Mouse (Mus musculus): ENCODE data around the gene Vpreb3. TPM values are rescaled to one million over a fixed set of nuclear protein-coding genes. Genes with fewer than 3 reads are reported as not detected.

The Vpreb3 gene
- 1.5 TPM in 1 of 2 replicates, not detected in the other for polyA plus RNA-seq (2015; fragmentation: Nextera tagmentation; extraction: Ambion mirVana)

DNA sequence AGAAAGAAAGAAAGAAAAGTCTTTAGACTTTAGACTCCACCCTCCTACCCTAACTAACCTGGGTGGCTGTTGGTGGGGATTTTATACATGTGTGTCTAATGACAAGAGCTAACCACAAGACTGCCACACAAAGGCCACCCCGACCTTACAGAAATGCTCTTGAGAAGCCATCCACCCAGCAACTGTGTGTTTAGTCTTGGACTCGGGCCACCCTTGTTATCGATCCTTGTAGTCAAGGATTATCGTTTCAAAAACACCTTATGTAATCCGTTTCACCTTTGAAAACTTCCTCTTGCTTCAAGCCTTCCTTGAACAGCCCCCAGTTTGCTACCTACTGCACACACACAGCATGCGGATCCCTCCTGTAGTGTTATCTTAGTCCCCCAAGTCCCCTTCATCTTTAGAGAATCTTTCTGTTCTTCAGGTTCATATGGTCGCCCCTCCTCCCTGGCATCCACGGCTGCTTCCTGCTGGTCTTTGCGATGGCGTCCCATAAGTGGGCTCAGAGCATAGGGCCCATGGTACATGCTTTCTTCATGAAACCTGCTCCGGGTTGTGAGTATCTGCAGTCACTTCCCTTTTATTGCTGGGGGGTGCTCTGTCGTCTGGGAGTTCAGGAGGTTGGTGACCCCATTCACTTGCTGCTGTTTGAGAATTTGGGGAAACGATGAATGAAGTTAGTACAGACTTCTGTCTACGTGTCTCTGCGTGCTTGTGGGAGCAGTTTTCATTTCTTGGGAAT, at the start of gene Vpreb3:
TSS of gene Vpreb3 (plus strand) at position 322 of the 742 bp plus-strand sequence.

DNA sequence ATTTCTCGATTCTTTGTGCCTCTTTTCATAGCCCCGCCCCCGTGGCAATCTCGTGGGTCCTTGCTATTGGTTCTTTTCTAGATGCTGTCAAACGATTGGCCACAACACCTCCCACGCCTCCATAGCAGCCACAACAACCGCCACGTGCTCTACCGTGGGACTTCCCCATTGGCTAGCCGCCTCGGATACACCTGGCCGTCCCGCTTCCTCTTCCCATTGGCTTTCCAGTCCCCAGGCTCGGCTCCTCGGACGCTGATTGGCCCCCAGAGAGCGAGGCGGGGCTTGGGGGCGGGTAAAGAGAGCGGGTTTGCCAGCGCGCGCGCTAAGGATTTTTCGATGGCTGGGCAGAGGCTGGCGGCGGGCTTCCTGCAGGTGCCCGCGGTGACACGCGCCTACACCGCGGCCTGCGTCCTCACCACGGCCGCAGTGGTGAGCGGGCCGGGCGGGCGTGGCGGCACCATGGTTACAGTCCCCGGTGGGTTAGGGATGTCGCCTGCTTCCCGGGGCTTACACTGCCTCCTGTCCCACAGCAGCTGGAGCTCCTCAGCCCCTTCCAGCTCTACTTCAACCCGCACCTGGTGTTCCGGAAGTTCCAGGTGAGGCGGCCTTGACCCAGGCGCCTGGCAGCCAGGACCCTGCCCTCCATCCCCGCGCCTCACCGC, 49.6 kb upstream of the Vpreb3 start, which contains the start of gene Derl3:
TSS of gene Derl3 (plus strand) at position 325 of the 662 bp plus-strand sequence.

DNA sequence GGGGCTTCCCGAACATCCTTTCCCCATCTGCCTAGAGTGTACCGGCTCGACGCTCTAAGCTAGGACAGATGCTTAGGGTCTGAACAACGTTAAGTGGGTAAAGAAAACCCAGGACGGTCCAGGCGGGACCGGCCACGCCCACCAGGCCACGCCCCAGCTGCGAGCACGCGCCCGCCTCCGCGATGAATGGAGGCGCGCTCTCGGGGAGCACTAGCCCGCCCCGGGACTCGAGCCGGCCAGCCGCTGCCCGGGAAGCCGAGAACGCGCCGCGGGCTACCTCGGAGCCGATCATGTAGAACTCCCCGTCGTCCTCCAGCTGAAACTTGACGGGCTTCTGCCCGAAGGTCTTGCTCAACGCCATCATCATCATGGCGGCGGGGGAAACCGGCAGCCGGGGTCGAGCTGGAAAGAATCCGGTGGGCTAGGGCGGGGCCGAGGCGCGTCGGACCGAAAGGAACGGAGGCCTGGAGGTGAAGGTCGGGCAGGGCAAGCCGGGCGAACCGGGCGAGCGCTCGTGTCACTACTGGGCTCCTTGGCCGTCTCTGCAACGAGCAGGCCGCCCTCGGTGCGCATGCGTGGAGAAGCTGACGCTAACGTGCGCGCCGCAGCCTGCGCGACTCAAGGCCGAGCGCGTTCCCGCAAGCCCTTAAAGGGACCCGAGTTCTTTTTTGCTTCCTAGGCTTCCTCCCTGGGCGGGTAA, 21.7 kb upstream of the Vpreb3 start, which contains the start of gene Smarcb1:
TSS of gene Smarcb1 (minus strand) at position 592 of the 700 bp plus-strand sequence.

GRCm38 (mm10) chr10:75932891-75933290, 10.0 kb upstream of the Vpreb3 start, which contains the start of gene Chchd10:
Gene Chchd10, plus strand, starts transcription at chr10:75933130.

DNA sequence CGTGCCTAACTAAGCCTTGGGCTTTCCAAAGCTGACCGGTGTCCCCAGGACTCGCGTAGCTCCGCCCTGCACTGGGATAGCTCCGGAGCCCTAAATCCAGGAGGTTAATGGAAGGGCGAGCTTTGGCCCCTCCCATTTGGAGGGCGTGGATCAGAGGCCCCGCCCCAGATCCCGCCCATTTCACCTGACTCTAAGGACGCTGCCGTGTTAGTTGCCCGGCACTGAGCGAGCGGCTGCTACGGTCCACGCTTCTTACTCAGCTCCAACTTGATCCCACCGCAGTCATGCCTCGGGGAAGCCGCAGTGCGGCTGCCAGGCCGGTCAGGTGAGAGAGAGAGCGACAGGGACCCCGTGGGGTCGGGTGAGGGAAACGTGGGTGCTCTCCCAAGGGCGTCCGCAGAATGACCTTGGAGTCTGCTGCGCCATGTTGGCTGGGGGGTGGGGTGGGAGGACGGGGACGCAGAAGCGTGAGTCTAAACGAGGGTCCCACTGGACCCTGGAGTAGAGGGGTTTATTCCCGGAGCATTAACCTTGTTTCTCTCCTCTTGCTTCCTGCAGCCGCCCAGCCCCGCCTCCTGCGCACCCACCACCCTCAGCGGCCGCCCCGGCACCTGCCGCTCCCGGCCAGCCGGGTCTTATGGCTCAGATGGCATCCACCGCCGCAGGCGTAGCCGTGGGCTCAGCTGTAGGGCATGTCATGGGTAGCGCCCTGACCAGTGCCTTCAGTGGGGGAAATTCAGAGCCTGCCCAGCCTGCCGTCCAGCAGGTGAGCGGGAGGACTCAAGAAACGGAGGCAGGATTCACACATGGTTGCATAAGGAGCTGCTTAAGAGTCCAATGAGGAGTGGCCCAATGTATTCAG, 6.9 kb upstream of the Vpreb3 start, which contains the start of gene Mmp11:
TSS of gene Mmp11 (minus strand) at position 817 of the 862 bp plus-strand sequence.

DNA sequence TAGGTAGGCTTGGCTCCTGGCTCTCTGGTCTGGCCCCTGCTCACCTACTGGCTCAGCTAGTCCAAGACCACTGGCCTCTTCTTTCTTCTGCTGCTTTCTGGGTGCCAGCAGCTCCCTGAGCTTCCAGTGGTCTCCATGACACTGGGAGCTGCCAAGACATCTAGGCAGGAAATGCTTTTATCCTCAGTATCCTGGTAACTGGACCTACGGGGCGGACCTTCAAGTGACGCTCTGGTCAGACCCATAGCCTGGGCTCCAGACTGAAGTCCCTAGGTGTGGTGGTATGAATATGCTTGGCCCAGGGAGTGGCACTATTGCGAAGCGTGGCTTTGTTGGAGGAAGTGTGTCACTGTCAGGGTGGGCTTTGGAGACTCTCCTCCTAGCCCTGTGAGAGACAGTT, 2.3 kb upstream of the Vpreb3 start, which contains the start of gene Gm867:
TSS of gene Gm867 (minus strand) at position 153 of the 400 bp plus-strand sequence.

GRCm38 (mm10) chr10:75954381-75954811, 11.5 kb downstream of the Vpreb3 start, which contains the start of gene Gm5134:
Gene Gm5134, plus strand, starts transcription at chr10:75954514.

Other genes with a start within 250 kb of the Vpreb3 start
- gene Cabin1, start 178.7 kb upstream of the Vpreb3 start, polyA plus RNA-seq (2015; fragmentation: Nextera tagmentation; extraction: Ambion mirVana) = 28.6 and 30.3 TPM in 2 replicates
- gene Ddt, start 169.6 kb upstream of the Vpreb3 start, polyA plus RNA-seq (2015; fragmentation: Nextera tagmentation; extraction: Ambion mirVana) = 128 and 167 TPM in 2 replicates
- gene Gm20441, start 162.1 kb upstream of the Vpreb3 start, polyA plus RNA-seq (2015; fragmentation: Nextera tagmentation; extraction: Ambion mirVana) = not detected in 2 replicates
- gene Gstt3, start 161.6 kb upstream of the Vpreb3 start, polyA plus RNA-seq (2015; fragmentation: Nextera tagmentation; extraction: Ambion mirVana) = 2.0 and 2.7 TPM in 2 replicates
- gene Gstt1, start 144.5 kb upstream of the Vpreb3 start, polyA plus RNA-seq (2015; fragmentation: Nextera tagmentation; extraction: Ambion mirVana) = 20.0 and 24.8 TPM in 2 replicates
- not detected in 2 replicates for gene Gstt4, start 120.5 kb upstream of the Vpreb3 start, polyA plus RNA-seq (2015; fragmentation: Nextera tagmentation; extraction: Ambion mirVana)
- 9.0 and 9.8 TPM in 2 replicates for gene Gstt2, start 105.6 kb upstream of the Vpreb3 start, polyA plus RNA-seq (2015; fragmentation: Nextera tagmentation; extraction: Ambion mirVana)
- gene Mif, start 82.8 kb upstream of the Vpreb3 start, polyA plus RNA-seq (2015; fragmentation: Nextera tagmentation; extraction: Ambion mirVana) = 1,854 and 1,938 TPM in 2 replicates
- gene Derl3, start 49.6 kb upstream of the Vpreb3 start, polyA plus RNA-seq (2015; fragmentation: Nextera tagmentation; extraction: Ambion mirVana) = 0.65 and 1.5 TPM in 2 replicates
- gene Smarcb1, start 21.4 kb upstream of the Vpreb3 start, polyA plus RNA-seq (2015; fragmentation: Nextera tagmentation; extraction: Ambion mirVana) = 176 and 183 TPM in 2 replicates
- gene Chchd10, start 9.9 kb upstream of the Vpreb3 start, polyA plus RNA-seq (2015; fragmentation: Nextera tagmentation; extraction: Ambion mirVana) = 372 and 376 TPM in 2 replicates
- 10.3 and 10.5 TPM in 2 replicates for gene Mmp11, start 6.6 kb upstream of the Vpreb3 start, polyA plus RNA-seq (2015; fragmentation: Nextera tagmentation; extraction: Ambion mirVana)
- 1.7 and 2.3 TPM in 2 replicates for gene Gm867, start 2.4 kb upstream of the Vpreb3 start, polyA plus RNA-seq (2015; fragmentation: Nextera tagmentation; extraction: Ambion mirVana)
- not detected in 2 replicates for gene Gm5134, start 11.5 kb downstream of the Vpreb3 start, polyA plus RNA-seq (2015; fragmentation: Nextera tagmentation; extraction: Ambion mirVana)
- 7.8 and 10.4 TPM in 2 replicates for gene Zfp280b, start 89.6 kb downstream of the Vpreb3 start, polyA plus RNA-seq (2015; fragmentation: Nextera tagmentation; extraction: Ambion mirVana)
- not detected in 2 replicates for gene Slc5a4b, start 167.9 kb downstream of the Vpreb3 start, polyA plus RNA-seq (2015; fragmentation: Nextera tagmentation; extraction: Ambion mirVana)
- gene Slc5a4a, start 204.4 kb downstream of the Vpreb3 start, polyA plus RNA-seq (2015; fragmentation: Nextera tagmentation; extraction: Ambion mirVana) = 0.14 TPM in 1 of 2 replicates, not detected in the other